Mouse (Mus musculus): ENCODE results near the gene Anks3.

- no peak for TF ChIP-seq CTCF (IDR thresholded peaks at IDR 0.05; ENCODE audit: borderline replicate concordance, extremely low read depth, insufficient read depth, insufficient read length)
- no peak for TF ChIP-seq POLR2A (IDR thresholded peaks at IDR 0.05; ENCODE audit: borderline replicate concordance, extremely low read depth, insufficient read depth, insufficient read length, poor library complexity, severe bottlenecking)
Measured at GRCm38 (mm10) chr16:4928474-4928873, 35.5 kb downstream of the Anks3 start.
